Mouse (Mus musculus) thymus, postnatal 0 days (tissue): ENCODE measurements at regions not wholly inside any gene's neighbourhood (a gene's known extent, or its start where the extent isn't known, plus 50 kb on each side); places are given as distances from the start of the nearest gene placed in this dataset.
A peak's percentile ranks its signal among the peaks of the same experiment; 100 is the strongest.

ENCODE experiments used
- DNase-seq: peaks from one replicate; pipeline ENCODE4 v3.0.0-alpha.2; 2015; ENCODE audit warnings: low spot score

DNA sequence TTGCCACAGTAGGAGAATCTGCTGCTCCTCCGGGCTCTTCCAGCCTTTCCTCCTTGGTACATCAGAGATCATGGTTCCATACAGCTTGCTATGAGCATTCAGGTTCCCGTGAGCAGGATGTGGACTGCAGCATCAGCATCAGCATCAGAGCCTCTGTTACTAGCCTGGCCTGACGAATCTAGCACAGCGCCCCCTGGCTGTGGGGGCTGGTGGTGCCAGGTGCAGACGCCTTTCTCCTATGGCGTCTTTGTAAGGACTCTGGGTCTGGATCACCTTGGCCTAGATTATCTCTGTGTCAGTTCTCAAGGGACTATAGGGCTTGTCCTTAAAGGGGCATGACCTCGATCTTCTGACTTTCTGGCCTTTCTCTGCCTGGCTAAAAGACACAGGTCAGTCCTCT lies 86.0 kb upstream of the Runx3 start:
- peak; percentile 64 for DNase-seq

DNA sequence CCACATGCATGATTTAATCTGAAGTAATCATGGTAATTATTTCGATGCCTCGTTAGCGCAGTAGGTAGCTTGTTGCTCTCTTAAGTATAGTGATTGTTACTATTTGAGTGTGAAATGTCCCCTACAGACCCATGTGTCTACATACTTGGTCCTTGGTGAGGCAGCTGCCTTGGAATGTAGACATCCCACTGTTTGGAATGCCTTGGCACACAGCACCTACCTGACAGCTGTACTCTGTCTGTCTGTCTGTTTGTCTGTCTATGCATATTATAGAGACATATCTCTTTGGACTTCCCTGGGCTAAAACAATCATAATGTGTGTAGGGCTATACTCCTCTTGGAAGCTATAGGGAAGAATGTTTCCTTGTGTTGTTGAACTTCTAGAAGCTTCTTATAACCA lies 83.7 kb upstream of the Runx3 start:
- no peak for DNase-seq

DNA sequence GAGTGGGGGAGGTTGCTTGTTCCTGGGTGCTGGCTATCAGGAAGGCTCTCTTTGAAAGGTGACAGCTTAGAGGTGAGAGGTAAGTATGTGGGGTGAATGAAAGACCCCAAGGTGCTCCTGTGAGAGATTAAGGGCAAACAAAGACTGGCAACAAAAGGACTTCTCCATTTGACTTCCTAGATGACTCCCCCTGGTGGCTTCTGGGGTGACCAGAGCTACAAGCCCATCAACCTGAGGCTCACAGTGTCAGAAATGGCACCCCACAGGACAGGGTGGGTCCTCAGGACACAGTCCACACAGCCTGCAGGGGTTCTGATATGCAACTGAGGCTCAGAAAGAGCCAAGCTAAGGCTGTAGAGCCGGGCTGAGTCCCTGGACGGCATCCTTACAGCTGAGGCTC lies 81.2 kb upstream of the Runx3 start:
- DNase-seq = peak; percentile 30

DNA sequence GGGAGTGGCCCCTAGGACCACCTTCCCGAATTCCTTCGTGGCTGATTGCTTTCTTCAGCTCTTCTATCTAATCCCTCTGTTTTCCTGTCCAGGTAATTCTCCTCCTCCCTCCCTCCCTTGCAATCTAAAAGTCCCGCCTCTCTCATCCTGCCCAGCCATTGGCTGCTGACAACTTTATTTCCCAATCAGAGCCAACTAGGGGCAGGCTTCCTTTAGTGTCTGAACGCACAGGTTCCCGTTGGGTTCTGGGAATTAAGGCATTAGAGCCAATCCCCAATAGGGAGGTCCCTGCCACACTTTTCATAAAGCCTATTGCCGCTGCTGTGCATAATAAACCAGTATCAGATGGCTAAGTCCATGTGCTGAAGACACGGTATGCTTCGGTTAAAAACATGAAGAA lies 78.5 kb upstream of the Runx3 start:
- no peak for DNase-seq

DNA sequence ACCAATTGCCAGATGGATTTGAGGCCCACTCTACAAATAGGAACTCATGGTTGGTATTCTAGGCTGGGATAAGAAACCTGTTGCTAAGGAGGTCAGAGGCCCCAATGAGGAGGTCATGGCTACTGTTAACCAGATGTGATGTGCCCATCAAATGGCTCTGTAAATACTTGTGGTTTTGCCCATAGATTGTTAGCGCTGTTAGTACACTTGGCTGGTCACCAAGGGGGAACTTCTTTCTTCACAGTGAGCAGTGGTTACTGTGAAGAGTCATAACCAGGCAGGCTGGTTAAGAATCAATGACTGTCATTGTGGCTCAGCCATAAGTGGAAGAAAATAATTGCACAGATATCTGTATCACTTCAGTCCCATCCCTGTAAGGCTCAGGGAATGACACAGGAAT lies 78.0 kb upstream of the Runx3 start:
- DNase-seq = no peak

DNA sequence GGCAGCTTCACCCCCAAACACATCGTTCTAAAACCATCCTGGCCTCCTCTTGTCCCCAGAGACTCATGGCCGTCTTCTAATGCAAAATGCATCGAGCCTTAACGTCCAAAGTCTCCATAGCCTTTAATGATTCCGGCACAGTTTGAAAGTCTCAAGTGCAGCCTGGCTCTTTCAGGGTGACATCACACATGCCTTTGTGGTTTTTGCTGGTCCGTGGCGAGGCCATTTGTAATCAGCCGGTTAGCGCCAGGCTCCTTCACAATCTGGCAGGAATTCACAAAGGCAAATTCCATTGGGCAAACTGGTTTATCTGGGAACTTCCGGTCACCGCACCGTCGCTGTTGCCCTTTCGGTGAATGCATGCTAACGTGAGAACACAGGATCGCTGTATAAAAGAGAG lies 75.4 kb upstream of the Runx3 start:
- DNase-seq = no peak

DNA sequence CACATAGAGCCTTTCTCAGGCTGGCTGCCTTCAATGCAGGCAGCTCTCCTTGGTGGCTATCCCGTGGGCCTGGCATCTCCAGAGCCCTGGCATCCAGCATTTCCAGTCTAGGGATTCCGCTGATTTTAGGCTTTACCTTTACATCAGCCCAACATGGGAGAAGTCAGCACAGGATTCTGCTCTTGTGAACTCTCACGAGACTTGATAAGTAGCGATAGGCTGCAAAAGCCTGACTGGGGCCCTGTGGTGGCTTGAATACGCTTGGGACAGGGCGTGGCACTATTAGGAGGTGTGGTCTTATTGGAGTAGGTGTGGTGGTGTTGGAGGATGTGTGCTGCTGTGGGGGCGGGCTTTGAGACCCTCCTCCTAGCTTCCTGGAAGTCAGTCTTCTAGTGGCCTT lies 73.8 kb upstream of the Runx3 start:
- DNase-seq = no peak

DNA sequence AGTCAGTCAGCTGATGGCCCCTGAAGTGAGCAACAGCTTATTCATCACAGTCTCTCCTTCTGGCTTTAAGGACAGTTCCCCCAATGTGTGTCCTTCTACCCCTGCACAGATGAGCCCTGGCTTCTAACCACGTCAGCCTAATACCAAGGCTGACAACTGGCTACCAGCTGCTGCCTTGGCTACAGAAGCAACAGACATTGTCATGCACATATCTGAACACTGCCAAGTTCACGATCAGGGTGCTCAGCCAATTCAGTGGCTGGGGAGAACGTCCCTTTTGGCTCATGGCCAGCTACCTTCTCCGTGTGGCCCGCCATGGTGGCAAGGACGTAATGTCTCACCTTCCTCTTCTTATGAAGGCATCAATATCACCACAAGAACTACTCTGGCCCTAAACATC lies 73.2 kb upstream of the Runx3 start:
- no peak for DNase-seq

DNA sequence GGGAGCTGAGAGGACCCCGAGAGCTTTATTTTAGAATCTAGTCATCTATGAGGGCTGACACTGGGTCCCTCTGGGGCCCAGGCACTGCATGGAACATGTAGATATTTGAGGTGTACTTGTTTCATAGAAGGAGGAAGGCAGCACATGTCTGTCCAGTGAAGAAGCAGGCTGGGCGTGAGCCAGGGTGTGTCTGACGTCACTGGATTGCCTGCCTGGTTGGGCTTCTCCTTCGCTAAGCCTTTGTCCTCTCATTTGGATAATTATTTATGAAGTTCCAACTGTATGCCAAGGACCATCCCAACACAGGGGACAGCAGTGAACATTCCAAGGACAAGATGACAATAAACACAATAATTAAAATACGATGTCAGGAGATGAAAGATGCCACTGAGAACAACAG lies 72.7 kb upstream of the Runx3 start:
- no peak for DNase-seq

DNA sequence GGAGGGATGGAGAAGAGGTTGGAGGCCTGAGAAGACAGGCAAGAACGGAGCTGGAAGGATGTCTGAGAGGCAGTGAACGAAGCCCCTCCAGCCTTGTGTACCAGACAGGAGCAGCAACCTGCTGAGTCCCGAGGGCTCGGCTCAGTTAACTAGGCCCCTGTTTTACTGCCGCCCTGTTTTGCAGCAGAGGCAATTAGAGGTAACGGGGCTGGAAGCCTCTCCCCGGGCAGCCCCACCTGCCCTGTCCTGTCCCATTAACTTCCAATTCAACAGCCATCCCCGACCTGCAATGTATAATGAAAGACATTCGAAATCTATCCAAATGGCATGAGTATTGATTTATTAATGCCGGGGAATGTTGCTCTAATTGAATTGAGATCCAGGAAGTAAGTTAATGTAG lies 70.5 kb upstream of the Runx3 start:
- DNase-seq = no peak

DNA sequence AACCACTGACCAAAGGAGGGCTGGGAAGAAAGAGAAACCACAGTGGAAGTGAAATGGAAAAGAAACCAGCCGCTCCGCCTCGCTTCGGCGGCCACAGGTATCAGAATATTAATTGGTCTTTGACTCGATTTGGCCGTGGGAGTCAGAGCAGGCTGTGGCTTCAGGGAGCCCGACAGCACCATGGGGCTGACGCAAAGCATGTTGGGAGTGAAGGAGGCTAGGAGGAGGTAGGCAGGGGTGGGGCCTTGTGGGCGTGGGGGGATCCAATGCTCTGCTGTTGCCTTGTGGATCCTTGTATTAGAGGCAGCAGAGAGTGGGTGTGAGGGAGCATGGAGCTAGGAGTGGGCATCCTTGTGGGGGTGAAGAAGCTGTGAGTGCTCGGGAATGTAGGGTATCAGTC lies 69.0 kb upstream of the Runx3 start:
- DNase-seq = no peak

DNA sequence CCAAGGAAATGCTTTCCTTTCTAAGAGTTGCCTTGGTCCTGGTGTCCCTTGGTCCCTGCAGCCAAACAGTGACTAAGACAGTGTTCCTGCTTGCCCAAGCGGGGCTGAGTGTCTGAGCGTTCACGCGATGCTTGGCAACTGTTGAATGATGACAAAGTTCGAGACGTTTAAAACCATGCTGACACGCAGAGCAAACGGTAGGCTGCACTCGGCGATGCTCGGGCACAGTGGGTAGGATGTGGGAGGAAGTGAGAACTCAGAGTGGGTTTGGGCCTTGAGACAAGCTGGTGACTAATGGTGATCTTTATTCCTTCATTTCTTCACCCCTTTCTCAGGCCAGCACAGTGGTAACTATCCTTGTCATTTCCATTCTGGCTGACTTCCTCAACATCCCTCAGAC lies 66.9 kb upstream of the Runx3 start:
- DNase-seq = no peak

DNA sequence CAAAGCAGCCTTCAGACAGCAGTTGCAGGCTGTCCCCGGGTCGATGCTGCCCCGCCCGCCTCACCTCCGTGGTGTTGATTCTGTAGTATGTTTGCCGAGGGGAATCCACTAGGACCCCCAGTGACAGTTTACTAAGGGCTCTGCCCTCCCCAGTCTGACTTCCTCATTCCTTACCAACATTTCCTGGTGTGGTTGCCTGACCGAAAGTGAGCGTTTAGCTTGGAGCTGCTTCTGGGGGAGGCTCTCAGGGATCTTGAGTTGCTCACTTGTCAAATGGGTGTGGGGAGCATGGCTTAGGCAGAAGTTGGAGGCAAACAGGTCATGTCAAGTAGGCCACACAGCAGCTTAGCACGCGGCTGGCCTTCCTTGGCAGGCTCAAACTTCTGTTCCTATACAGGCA lies 66.1 kb upstream of the Runx3 start:
- DNase-seq = no peak

DNA sequence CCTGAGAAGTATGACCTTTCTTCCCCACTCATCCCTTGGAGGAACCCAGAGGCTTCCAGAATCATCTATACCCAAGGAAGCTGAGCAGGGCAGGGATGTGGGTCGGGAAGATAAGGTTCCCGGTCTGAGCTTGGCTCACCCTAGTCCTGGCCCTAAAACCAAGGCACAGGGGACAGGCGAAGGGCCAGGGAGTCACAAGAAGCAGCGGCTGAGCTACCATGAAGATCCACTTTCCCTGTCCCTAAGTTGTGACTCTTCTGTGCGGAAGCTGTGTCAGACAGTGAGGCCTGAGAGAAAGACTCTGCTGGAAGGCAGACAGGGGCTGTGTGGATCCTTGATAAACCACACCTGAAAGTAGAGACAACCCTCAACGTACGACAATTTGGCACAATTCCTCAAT lies 64.1 kb upstream of the Runx3 start:
- no peak for DNase-seq

DNA sequence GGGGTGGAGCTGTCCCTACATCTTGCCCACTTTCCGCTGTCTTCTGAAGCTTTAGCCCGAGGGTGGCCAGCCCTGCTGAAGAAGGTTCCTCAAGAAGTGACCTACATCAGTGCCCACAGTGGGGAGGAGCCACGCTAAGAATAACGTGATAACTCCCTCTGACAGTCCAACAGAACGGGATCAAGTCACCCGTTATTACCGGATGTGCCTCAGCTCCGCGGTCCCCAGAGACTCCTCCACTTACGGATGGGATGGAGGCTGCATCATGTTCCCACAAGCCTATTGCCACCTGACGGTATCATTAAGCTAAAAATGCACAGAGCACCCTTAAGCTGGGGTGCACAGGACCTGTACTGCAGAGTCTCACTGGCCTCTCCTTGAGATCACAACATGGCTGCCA lies 63.2 kb upstream of the Runx3 start:
- DNase-seq = no peak

DNA sequence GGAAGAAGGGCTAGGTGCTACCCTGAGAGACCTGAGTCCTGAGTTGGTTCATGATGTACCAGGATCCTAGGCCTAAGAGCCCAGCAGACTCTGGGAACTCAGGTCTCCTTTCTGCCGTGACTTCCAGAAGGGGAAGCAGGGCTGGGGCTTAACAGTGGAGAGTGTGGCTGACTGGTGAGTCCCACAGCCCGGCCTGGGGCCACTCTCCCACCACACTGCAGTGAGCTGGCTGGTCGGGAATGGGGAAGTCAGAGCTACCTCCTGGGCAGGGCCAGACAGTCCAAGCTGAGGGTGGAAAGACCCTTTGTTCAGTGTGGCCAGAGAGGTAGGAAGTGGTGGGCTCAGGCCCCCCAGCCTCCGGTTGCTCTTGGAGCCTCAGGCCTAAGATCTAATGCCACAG lies 61.6 kb upstream of the Runx3 start:
- no peak for DNase-seq

DNA sequence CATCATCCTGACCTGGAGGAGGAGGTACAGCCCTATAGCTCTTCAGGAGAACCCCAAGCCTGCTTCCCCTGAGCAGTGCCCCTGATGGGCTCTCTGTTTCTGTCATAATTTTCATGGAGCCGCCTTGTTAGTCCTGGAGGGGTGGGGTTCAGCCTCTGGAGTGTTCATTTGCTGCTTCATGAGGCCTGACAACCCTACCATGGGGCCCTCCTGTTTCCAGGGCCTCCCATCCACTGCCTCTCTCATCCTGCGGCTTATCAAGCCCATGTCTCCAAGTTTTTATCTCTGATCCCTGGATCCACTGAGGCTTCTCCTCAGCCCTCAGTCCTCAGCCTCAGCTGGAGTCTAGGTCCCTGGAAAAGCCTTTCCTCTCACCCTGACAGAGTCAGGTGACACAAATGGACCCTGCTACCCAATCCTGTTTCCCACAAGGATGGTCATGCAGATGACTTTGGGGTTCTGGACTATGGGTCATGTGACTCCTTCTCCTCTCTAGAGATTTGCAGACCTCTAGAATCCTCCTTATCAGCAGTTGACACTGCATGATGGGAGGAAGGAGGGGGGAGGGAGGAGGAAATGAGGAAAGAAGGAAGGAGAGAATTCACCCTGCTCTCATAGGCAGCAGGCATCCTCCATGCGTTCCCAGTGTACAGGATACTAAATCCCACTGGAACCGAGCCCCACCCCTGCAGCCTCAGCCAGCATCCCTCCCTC lies 59.3 kb upstream of the Runx3 start:
- DNase-seq = no peak

DNA sequence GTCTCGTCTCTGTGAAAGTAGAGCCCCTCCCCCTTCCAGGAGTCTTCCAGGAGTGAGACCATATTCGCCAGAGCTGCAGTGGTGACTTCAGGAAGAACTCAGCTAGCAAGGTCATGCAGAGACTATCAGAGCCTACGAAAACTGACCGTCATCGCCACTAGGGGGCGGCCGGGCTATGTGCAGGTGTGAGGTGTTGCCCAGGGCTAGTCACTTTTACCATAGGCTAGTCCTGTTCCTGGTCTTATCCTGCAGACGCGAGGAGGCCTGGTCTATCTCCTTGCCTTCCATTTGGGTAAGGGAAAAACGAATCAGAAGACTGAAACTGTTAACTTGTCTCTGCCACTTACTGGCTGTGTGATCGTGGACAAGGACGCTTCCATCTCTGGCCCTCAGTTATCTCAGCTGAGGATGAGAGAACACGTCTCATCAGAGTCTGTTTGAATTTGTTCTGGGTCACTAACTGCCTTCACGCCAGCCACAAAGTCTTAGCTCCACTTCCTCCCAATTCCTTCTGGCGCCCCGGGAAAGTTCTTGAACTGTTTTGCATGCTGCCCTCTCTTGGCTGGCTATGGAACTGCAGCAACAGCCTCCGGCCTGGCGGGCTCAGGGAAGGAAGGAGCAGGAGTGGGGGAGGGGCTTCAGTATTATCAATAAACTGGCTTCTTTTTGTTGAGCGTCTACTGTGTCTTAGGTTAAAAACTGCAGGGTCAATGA lies 53.5 kb upstream of the Runx3 start:
- DNase-seq = peak; percentile 88

DNA sequence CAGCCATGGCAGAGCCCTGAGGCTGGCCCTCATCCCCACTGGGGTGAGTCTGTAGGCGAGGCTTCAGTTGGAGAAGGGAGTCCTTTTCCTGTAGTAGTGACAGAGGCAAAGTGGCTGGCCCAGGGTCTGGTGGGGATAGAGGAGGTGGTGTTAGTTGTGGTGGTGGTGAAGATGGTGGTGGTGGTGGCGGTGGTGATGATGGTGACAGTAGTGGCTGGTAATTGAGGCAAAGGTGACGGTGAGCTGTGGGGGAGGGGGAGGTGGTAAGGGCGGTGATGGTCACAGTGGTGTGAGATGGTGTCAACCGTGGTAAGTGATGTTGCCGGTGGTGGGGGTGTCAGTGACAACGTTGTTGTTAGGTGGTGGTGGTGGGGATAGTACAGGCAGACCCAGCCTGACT lies 52.6 kb upstream of the Runx3 start:
- no peak for DNase-seq

DNA sequence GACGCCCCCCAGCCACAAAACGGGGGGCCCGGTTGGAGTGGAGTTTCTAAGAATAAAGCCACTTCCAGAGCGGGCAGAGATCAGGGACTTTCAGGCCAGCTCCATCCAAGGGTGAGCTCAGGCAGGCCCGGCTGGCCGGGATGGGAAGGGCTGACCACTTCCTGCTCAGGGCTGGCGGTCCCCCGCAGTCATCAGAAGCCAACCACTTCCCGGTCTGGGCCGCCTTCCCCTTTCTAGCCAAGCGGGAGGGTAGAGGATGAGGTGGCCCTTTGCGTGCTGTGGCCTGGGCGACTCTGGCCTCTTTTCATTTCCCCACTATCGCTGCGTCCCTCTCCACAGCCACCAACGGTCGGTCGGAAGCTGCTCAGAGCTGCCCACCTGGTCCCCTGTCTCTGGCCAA lies 50.6 kb upstream of the Runx3 start:
- no peak for DNase-seq
